Mouse (Mus musculus): ENCODE measurements around the gene Ppfibp2.

DNA sequence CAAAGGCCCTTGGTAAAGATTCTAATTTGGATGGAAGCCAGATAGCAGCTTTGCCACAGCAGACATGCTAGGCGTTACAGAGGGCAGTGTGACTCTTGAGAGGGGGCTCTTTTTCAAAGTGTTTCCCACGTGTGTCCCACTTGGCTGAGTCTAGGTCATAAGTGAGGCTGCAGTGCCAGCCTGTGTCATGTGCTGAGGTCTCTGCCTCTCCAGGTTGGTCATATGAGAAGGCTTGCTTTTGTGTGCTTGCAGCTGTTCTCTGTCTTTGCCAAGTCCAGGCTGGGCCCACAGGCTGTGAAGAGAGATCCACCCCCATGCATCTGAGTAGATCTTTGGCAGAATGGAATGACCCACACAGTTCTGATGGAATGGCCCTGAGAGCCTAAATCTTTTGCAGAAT is 2.4 kb upstream of the Ppfibp2 start:
- TF ChIP-seq CTCF (IDR thresholded peaks at IDR 0.05; ENCODE audit: low read depth, low read length) (no peak), GATA1 (IDR thresholded peaks at IDR 0.05; ENCODE audit: borderline replicate concordance, low read length) (no peak)
